Mouse (Mus musculus): Measurements from ENCODE around the gene Setd1a.
"Not testable (repeated sequence)": the region's sequence is repeated elsewhere in the genome, so short reads cannot be mapped to it uniquely, and the experiment has no call there.

Setd1a gene

DNA sequence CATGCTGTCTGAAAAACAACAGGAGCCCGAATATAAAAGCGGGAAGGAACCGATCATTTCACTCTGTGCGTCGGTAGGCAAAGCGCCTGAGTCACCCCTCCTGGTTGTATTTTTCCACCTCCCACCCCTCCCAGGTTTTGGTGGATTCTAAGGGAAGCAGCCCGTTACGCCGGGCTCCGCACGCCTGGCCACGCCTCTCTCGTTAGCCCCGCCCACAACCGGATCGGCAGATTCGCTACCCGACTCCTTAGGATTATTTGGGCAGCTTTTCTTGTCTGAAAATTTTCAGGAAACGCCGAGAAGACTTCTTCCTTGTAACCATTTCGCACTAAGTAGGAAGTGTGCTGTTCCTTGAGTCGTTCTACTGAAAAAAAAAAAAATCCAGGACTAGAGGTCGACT lies at the start of gene Setd1a:
Gene Setd1a, plus strand, starts transcription at position 245 of the 400 bp plus-strand sequence.
- peak; percentile 77 for DNase-seq (ENCODE audit: low read depth)

DNA sequence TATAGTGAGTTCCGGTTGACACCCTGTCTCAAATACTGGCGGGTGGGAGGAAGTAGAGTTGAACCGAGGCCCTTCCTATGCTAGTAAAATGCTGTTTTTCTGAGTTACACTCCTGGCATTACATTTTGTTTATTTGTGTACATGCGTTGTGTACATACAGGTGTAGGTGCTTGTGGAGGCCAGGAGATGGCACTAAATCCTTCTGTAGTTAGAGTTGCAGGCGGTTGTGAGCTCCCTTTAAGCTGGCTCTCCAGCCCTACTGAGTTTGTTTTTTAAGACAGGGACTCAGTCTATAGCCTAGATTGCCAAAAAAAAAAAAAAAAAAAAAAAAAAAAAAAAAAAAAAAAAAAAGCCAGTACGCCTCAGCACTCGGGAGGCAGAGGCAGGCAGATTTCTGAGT lies 48.6 kb upstream of the Setd1a start:
- no peak for DNase-seq (ENCODE audit: low read depth)

DNA sequence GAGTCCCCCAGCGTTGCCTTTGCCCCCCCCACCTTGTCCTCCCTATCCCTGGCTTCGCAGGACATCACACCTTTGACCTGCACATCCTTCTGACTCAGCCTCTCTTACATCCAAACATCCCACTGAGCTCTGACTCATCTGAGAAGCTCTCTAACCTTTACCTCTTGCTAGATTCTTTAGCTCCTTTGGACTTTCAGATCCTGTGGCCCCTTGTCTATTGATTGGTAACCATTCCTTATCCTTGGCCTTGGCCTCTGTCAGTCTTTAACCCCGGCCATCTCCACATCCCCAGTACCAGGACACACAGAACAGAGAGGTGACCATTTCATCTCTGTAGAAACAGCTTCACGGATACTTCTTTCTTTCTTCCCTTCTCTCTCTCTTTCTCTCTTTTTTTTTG lies 46.3 kb upstream of the Setd1a start:
- no peak for DNase-seq (ENCODE audit: low read depth)

DNA sequence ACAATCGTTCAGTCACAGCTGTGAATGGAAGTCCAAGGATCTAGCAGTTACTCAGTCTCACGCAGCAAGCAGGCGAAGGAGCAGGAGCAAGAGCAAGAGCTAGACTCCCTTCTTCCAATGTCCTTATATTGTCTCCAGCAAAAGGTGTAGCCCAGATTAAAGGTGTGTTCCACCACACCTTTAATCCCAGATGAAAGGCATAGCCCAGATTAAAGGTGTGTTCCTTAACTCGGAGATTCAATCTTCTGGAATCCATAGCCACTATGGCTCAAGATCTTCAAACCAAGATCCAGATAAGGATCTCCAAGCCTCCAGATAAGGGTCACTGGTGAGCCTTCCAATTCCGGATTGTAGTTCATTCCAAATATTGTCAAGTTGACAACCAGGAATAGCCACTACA lies 44.4 kb upstream of the Setd1a start, which contains the start of gene Ctf2:
Gene Ctf2, minus strand, starts transcription at position 101 of the 400 bp plus-strand sequence.
- DNase-seq (ENCODE audit: low read depth), result not testable (repeated sequence)

DNA sequence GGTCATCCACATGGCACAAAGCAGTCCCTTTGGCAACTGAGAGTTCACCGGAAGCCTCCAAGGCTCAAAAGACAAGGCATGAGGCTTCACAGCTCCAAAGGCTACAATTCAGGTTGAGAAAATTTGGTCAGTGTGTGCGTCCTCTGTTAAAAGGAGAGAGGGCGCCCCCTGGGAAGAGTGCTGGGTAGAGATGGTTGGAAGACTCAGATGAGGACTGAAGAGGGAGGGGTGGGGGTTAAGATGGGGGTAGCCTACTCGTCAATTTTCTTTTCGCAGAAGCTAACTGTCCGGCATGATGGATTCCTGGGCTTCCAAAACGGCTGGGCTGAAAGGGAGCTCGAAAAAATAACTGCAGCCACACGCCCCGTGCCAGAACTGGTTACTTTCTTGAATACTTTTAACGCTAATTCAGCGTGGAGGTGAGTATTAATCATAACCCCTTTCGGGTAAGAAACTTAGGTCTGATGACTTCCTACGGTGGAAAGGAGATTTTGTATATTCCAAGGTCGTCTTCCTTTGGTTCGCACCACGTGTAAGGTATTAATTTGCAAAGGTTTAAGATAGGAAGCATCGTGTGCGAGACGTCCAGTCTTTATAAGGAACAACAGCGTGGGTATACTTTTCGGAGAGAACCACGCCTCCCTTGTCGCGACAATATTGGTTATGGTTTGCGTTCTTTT lies 32.0 kb upstream of the Setd1a start, which contains the start of gene Fbxl19:
Gene Fbxl19, plus strand, starts transcription at position 178 of the 680 bp plus-strand sequence.
- peak; percentile 81 for DNase-seq (ENCODE audit: low read depth)

DNA sequence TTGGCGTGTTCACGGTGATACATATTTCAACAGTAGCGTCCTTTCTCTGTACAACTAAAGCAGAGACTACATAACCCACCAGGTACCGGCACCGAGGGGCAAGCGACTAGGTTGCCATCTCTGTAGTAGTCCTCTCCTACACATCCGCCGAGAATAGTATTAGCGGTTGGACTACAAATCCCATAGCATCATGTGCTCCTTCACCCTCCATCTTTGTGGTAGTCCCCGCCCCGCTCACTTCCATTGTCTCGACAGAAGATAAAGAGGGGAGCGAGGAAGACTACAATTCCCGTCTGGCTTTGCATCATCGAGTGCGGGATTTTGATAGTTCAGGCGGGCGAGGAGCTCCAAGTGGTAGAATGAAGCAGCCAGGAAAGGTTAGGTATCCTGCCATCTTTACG lies 31.2 kb upstream of the Setd1a start:
- DNase-seq (ENCODE audit: low read depth), result peak; percentile 90

DNA sequence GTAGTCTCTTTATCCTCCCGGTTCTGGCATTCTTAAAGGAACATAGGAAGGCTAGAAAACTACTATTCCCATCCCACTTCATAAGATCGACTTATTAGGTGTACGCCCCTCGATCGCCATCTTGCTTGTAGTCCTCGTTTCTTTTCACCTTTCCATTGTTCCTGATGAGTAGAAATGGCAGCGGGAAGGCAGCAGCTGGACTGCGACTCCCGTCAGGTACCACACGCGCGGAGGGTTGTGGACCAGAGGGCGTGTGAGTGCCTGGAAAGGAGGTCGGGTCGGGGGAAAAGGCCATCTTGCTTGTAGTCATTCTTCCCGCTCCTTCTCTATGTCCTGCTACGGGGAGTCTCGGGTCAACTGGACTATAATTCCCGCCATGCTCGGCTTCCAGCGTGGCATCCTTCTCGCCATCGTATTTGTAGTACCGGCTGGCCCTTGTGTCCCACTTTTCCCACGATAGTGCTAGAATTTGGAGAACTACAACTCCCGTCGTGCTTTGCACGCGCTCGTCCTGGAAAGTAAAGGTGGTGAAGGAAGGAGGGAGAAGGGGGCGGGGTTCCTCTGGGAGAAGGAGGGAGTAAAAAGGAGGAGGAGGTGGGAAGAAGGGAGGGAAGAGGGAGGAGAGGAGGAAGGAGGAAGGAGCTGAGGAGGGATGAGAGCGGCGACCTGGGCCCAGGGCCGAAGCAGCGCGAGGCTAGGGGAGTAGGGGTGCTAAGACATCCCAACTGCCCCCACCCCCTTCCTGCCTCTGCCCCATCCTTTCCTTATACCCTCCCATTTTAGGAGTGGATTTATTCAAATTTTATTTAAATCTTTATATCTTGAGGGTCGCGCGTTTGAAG lies 30.6 kb upstream of the Setd1a start:
- peak; percentile 74 for DNase-seq (ENCODE audit: low read depth)

DNA sequence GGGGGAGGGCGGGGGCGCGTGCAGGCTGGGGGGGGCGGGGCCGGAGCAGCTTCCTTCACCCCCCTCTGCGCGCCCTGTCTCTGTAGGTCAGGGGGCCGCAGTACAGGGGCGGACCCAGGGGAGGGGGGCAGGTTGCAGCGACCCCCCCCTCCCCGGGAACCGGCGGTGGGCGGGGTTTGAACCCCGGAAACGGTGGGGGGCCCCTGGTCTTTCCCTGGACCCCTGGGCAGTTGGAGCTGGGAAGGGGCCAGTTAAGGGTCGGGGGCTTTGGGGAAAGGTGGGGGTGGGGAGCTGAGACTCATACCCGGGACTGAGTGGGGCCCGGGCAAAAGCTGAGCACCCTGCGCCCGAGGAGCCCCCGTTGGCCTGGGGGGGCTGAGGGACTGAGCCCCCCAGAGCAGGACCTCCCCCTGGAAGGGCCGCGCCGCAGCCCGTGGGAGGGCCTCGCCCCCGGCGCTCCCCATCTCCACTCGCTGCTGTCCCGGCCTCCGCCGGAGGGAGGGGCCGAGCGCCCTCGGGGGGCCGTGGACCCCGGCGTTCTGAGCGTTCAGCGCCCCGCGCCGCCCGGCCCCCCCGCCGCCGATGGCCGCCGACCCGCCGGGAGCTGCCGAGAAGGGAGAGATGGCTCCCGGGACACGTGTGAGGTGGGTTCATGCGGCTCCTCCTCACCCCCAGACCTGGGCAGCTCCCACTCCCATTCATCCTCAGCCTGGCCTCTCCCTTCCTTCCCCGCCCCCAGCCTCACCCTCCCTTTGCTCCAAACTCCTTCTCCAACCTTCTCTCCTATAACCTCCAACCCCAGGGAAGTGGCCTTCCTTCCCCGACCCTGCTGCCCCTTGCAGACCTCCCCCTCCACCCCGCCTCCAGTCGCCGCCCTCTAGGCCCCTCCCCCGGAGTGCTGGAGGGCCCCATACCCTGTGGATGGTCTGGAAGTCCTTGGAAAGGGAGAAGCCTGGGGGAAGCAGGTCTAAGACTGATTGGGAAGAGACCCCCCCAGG lies 29.7 kb upstream of the Setd1a start:
- no peak for DNase-seq (ENCODE audit: low read depth)

DNA sequence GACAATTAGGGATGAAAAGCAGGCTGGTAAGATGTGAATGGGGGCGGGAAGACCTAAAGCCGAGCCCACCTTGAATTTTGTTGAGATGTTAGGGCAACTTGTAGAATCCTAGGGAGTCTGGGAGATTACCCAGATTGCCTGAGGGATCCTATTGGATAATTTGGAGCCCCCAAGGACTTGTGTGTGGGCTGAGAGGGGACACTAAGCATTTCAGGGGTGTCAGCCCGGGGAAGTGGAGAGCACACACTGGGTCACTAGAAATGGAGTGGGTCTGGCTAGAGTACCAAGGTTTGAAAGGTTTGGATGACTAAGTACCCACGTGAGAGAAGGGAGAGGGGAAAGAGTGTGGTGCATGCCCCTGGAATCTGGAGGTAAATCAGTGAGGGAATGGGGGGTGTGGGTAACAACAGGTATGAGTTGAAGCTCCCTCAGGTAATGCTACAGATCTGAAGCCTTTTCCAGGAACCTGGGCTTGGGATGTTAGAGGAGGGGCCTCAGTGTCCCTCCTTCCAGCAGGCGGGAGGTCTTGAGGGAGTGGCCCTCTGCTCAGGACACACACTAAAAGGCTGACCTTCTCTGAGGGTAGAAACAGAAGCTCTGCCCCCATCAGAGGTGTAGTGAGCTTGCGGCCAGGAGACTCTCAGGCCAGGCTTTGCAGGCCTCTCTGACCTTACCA lies 28.8 kb upstream of the Setd1a start:
- no peak for DNase-seq (ENCODE audit: low read depth)

DNA sequence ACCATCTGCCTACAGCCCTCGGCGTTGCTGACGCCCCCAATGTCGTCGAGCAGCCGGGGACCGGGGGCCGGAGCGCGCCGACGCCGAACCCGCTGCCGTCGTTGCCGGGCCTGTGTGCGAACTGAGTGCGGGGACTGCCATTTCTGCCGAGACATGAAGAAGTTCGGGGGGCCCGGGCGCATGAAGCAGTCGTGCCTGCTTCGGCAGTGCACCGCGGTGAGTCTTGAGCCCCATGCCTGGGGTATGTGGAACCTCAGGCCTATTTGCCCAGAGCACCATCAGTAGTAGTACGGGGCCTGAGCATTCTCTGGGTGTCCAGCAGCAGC lies 28.3 kb upstream of the Setd1a start:
- no peak for DNase-seq (ENCODE audit: low read depth)

DNA sequence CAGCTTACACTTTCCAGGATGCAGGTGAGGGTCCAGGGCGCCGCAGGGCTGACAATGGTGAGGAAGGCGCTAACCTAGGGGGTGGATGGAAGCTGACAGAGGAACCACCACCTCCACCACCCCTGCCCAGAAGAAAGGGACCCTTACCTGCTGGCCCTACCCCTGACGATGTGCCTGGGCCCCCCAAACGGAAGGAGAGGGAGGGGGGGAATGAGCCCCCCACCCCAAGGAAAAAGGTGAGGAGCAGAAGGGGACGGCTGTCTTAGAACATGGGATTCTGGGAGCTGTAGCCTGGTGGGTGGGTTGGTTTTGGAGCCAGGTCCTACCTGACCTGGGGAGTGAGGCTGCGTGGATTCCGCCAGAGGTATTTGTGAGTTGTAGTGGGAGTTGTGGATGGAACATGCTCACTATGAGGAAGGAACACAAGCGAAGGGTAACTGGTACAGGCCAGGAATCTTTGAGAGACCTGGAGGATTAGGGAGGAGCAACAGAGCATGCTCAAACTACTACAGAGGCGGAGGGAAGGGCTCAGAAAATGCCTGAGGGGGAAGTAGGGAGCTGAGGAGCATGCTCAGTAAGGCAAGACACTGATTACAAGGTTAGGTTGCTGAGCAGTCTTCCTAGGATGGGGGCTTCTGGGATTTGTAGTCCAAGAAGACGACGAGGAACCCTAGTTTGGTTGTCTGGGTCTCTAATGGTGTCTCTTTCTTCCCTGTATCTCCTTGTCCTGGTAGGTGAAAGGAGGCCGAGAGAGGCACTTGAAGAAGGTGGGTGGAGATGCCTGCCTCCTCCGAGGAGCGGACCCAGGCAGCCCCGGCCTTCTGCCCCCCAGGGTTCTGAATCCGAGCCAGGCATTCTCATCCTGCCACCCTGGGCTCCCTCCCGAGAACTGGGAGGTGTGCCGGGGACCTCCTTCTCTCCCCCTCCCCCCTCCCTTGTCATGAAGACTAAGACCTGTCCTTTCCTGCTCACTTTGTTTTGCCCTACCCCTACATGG lies 26.0 kb upstream of the Setd1a start:
- DNase-seq (ENCODE audit: low read depth), result no peak

DNA sequence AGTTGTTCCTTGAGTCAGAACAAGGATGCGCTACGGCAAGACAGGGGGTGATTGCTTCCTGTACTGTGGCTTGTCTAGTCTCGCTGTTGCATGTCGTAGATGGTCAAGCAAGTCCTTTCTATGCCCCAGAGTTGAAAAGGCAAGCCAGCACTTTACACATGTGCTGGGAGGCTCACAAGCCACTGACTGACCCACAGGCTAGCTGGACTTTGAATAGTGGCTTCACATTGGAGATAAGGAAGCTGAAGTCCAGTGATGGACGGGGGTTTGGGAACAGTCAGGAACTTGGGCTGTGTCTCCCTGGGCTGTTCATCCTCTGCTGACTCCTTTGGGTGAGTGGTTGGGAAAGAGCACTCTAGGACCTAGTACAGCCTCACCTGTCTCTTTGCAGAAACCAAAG lies 24.9 kb upstream of the Setd1a start:
- DNase-seq (ENCODE audit: low read depth), result no peak

DNA sequence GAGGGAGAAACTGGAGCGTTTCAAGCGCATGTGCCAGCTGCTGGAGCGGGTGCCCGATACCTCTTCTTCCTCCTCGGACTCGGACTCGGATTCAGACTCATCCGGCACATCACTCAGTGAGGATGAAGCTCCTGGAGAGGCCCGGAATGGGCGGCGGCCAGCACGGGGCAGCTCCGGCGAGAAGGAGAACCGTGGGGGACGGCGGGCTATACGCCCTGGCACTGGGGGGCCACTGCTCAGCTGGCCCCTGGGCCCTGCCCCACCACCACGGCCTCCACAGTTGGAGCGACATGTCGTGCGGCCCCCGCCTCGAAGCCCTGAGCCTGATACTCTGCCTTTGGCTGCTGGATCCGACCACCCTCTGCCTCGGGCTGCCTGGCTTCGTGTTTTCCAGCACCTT lies 24.4 kb upstream of the Setd1a start:
- no peak for DNase-seq (ENCODE audit: low read depth)

DNA sequence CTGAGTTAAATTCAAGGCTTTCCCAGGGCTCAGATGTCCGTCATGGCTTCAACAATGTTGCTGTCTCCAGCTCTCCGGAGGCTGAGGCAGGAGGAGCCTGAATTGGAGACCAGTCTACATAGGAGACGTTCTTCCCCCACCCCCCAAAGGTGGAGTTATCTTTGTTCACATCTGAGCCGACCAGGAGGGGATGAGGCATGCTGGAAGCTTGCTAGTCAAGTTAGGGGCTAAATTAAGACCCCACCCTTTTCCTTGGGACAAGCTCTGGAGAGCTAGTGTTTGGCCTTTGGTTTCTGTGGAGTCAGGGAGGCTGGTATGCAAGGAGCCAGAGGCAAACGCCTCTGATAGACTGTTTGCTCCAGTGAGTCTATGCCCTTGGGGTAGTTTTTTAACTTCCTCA lies 23.3 kb upstream of the Setd1a start:
- DNase-seq (ENCODE audit: low read depth), result no peak

DNA sequence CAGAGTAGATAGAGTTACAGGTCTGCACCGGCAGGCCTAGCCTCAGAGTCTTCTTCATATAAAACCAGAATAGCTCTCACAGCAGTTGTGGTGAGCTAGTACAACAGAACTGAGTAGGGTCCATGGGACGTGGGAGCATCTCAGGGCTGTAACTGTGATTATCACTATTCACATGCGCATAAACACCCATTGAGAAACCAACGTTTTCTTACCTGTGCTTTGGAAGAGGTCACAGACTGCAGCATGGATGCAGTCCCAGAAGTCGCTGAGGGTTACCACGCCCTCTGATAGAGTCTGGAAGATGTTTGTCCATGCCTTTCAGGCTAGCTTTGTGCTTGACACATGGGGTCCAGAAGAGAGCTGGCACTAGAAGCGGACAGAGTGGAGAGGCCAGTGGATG lies 22.7 kb upstream of the Setd1a start:
- DNase-seq (ENCODE audit: low read depth), result no peak

DNA sequence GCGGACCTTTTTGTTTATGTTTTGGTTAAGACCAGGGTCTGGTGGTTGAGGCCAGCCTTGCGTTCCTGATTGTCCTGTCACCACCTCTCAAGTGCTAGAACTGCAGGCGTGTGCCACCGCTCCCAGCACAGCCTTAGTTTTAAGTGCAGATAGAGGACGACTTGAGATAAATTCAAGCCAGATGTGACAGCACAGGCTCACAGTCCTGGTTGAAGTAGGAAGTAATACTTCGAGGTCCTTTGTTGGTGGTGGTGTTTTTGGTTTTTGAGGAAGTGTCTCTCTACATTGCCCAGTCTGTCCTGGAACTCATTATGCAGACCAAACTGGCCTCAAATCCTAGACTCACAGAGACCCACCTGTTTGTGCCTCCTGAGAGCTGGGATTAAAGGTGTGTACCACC lies 16.8 kb upstream of the Setd1a start:
- DNase-seq (ENCODE audit: low read depth), result no peak

DNA sequence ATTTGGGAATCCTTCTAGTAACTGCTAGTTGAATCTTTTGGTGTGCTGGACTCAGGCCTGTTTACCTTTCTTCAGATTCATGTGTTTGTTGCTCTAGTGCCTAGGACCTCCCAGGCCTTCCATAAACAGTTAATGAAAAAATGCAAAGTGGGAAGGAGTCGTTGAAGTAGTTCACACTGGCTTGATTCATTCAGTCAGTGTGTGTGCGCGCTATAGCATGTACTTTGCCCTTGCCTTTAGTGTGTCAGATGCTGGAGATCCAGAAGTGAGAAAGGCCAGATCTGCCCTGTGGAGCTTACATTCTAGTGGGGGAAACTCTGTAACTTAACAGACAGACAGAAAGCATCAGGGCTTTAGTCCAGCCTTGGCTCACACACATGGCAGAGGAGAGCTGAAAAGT lies 16.0 kb upstream of the Setd1a start:
- no peak for DNase-seq (ENCODE audit: low read depth)

DNA sequence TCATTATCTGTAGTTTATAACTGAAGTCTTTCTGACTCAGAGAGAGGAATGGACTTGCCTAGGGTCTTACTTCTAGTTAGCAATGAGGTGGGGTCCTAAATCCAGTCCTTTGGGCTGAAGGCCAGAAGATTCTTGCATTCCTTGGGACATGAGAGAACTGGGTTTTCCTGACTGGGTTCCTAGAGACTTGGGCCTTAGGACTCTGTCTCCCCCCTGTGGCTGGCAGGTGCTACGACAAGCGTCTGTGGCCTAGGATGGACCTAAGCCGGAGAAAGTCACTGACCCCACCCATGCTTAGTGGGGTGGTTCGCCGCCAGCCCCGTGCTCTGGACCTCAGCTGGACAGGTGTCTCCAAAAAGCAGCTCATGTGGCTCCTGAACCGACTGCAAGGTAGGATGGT lies 15.4 kb upstream of the Setd1a start:
- peak; percentile 70 for DNase-seq (ENCODE audit: low read depth)

DNA sequence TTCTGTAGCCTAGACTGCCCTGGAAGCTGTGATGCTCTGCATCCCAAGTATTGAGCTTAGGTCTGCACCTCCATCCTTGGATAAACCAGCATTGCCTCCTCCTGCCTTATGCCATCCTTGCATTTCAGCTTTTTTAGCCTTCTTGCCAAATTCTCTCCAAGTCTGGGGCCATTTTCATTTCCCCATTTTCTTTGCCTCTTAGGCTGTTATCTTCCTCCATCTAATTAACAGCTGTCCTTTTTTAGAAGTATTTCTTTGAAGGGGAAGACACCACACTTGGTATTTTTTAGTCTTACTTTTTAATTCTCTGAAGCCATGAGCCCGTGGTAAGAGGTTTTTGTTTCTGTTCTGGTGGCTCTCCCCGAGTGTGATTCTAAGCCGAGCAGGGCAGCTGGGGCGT lies 12.8 kb upstream of the Setd1a start:
- no peak for DNase-seq (ENCODE audit: low read depth)

DNA sequence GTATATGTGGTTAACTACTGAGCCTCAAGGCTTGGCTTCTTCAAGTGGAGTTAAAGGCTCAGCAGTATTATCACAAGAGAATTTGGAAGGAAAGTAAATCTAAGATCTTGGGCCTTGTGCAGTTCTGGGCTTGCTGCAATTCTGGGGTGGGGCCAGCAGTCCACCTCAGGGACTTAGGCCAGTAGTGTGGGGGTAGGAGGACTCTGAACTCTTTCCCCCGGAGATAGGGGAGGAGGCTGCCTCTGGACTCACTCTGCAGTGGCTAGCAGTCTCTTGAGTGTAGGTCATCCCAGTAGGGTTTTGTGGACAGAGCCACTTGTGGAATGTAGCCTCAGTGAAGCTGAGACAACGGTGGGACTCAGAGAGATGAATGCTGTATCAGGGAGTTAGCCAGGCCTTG lies 10.7 kb upstream of the Setd1a start:
- DNase-seq (ENCODE audit: low read depth), result no peak

All from c-Kit-positive CD71-negative TER-119-negative erythroid progenitor cells, embryonic 14.5 days (primary cell).